Mouse (Mus musculus) granulocyte monocyte progenitor cell, adult 5-6 weeks (primary cell): ENCODE data around the gene Actc1. TPM values are rescaled to one million over a fixed set of nuclear protein-coding genes. Genes with fewer than 3 reads are reported as not detected.

Experiments used
- total RNA-seq, 2 experiments: library from RNA; stranded (forward) in 1 of 2; stranded (reverse) in 1 of 2; fragments of 200-712, 200-1000 nt in 1 of 2; fragments of >200 nt in 1 of 2; fragmentation: Nextera tagmentation in 1 of 2; gene quantifications; 2 replicates each; pipeline ENCODE4 v1.2.3; 2014 to 2017

Actc1 gene
- total RNA-seq, 2 experiments from 2014 or later = not detected

Other genes with a start within 250 kb of the Actc1 start
- gene Scg5, start 224.4 kb downstream of the Actc1 start, total RNA-seq (2014; fragmentation: Nextera tagmentation) = 2.8 TPM in 1 of 2 replicates, not detected in the other
- gene Scg5, start 224.4 kb downstream of the Actc1 start, total RNA-seq (2017) = 0.52 TPM in 1 of 2 replicates, not detected in the other
- 38.8 and 47.1 TPM in 2 replicates for gene Arhgap11a, start 204.9 kb downstream of the Actc1 start, total RNA-seq (2014; fragmentation: Nextera tagmentation)
- gene Arhgap11a, start 204.9 kb downstream of the Actc1 start, total RNA-seq (2017) = 43.6 and 46.7 TPM in 2 replicates
- not detected in 2 replicates for gene Gjd2, start 39.9 kb downstream of the Actc1 start, total RNA-seq (2014; fragmentation: Nextera tagmentation)
- gene Gjd2, start 39.9 kb downstream of the Actc1 start, total RNA-seq (2017) = not detected in 2 replicates
- gene Aqr, start 133.5 kb upstream of the Actc1 start, total RNA-seq (2014; fragmentation: Nextera tagmentation) = 53.7 and 67.1 TPM in 2 replicates
- gene Aqr, start 133.5 kb upstream of the Actc1 start, total RNA-seq (2017) = 51.3 and 58.7 TPM in 2 replicates
- gene Zfp770, start 147.9 kb upstream of the Actc1 start, total RNA-seq (2014; fragmentation: Nextera tagmentation) = 13.3 and 14.2 TPM in 2 replicates
- 10.3 and 10.8 TPM in 2 replicates for gene Zfp770, start 147.9 kb upstream of the Actc1 start, total RNA-seq (2017)